Mouse (Mus musculus): ENCODE results near the gene 9530077C05Rik. TPM values are rescaled to one million over a fixed set of nuclear protein-coding genes. Genes with fewer than 3 reads are reported as not detected.

The 9530077C05Rik gene
- polyA plus RNA-seq, 1 experiment from 2014 or later = 2.5 TPM

Other genes starting within 250 kb of the 9530077C05Rik start
- gene Zfp872, start 223.4 kb upstream of the 9530077C05Rik start, polyA plus RNA-seq (2014; fragmentation: Nextera tagmentation; extraction: Ambion mirVana) = 0.13 and 0.15 TPM in 2 replicates
- 16.9 and 19.7 TPM in 2 replicates for gene Zfp809, start 185.8 kb upstream of the 9530077C05Rik start, polyA plus RNA-seq (2014; fragmentation: Nextera tagmentation; extraction: Ambion mirVana)
- 4.8 and 5.0 TPM in 2 replicates for gene Zfp599, start 151.6 kb upstream of the 9530077C05Rik start, polyA plus RNA-seq (2014; fragmentation: Nextera tagmentation; extraction: Ambion mirVana)
- gene Zfp810, start 103.9 kb upstream of the 9530077C05Rik start, polyA plus RNA-seq (2014; fragmentation: Nextera tagmentation; extraction: Ambion mirVana) = 9.7 and 12.1 TPM in 2 replicates
- gene Anln, start 22.3 kb upstream of the 9530077C05Rik start, polyA plus RNA-seq (2014; fragmentation: Nextera tagmentation; extraction: Ambion mirVana) = 42.6 and 45.5 TPM in 2 replicates
- not detected in 2 replicates for gene Gm17545, start 42.8 kb downstream of the 9530077C05Rik start, polyA plus RNA-seq (2014; fragmentation: Nextera tagmentation; extraction: Ambion mirVana)
- gene Rp9, start 58.2 kb downstream of the 9530077C05Rik start, polyA plus RNA-seq (2014; fragmentation: Nextera tagmentation; extraction: Ambion mirVana) = 74.2 and 79.8 TPM in 2 replicates
- 7.8 and 8.7 TPM in 2 replicates for gene Bbs9, start 64.2 kb downstream of the 9530077C05Rik start, polyA plus RNA-seq (2014; fragmentation: Nextera tagmentation; extraction: Ambion mirVana)

Measured in liver, embryonic 11.5 days (tissue).